Mouse (Mus musculus) left cerebral cortex, adult 8-10 months (tissue): ENCODE data around the gene Hsd17b7. TPM values are rescaled to one million over a fixed set of nuclear protein-coding genes. Genes with fewer than 3 reads are reported as not detected.
"Not testable (repeated sequence)": the region's sequence is repeated elsewhere in the genome, so short reads cannot be mapped to it uniquely, and the experiment has no call there.

Experiments
- DNase-seq, 2 experiments: peaks; one replicate each; pipeline ENCODE4 v3.0.0; 2022; ENCODE audit warnings: low spot score in 2 of 2
- total RNA-seq, 4 experiments: library from RNA; stranded (reverse); gene quantifications; 2 replicates each; pipeline ENCODE4 v1.2.4; 2022

Hsd17b7 gene
- total RNA-seq = 10 to 100 TPM; 15.9 to 19.6 (median 19.0) TPM

- peak; percentile 92 to 99 for DNase-seq
These were observed at the start of gene Hsd17b7 for GRCm38 (mm10) chr1:169968792-169969515. TSS of gene Hsd17b7 (minus strand) at chr1:169969241.

- no peak for DNase-seq
These were observed 45.7 kb upstream of the Hsd17b7 start for GRCm38 (mm10) chr1:170014784-170015183.

- no peak for DNase-seq
These were observed 41.9 kb upstream of the Hsd17b7 start for GRCm38 (mm10) chr1:170010716-170011505.

GRCm38 (mm10) chr1:170009296-170009695, 40.3 kb upstream of the Hsd17b7 start:
- DNase-seq = no peak

- no peak for DNase-seq
These were observed 39.6 kb upstream of the Hsd17b7 start for GRCm38 (mm10) chr1:170008432-170009220.

- DNase-seq = no peak
These were observed 37.5 kb upstream of the Hsd17b7 start for GRCm38 (mm10) chr1:170006516-170006915.

- no peak for DNase-seq
These were observed 36.3 kb upstream of the Hsd17b7 start for GRCm38 (mm10) chr1:170005297-170005696.

GRCm38 (mm10) chr1:169993901-169994300, 24.9 kb upstream of the Hsd17b7 start:
- DNase-seq = not testable (repeated sequence)

GRCm38 (mm10) chr1:169986166-169986565, 17.1 kb upstream of the Hsd17b7 start:
- no peak for DNase-seq

- no peak for DNase-seq
These were observed 8.6 kb upstream of the Hsd17b7 start for GRCm38 (mm10) chr1:169977621-169978020.

GRCm38 (mm10) chr1:169971998-169972397, 3.0 kb upstream of the Hsd17b7 start:
- DNase-seq = no peak

GRCm38 (mm10) chr1:169970936-169971335, 1.9 kb upstream of the Hsd17b7 start:
- DNase-seq = no peak

- no peak for DNase-seq
These were observed 460 bp upstream of the Hsd17b7 start for GRCm38 (mm10) chr1:169969516-169969886.

- no peak for DNase-seq
These were observed 15.9 kb downstream of the Hsd17b7 start for GRCm38 (mm10) chr1:169953106-169953505.

GRCm38 (mm10) chr1:169952636-169953035, 16.4 kb downstream of the Hsd17b7 start:
- no peak for DNase-seq

GRCm38 (mm10) chr1:169951561-169951960, 17.5 kb downstream of the Hsd17b7 start:
- DNase-seq = no peak

GRCm38 (mm10) chr1:169950651-169951050, 18.4 kb downstream of the Hsd17b7 start:
- DNase-seq = no peak

- DNase-seq = no peak
These were observed 19.1 kb downstream of the Hsd17b7 start for GRCm38 (mm10) chr1:169949981-169950380.

- no peak for DNase-seq
These were observed 20.2 kb downstream of the Hsd17b7 start for GRCm38 (mm10) chr1:169948866-169949265.

GRCm38 (mm10) chr1:169948280-169948679, 20.8 kb downstream of the Hsd17b7 start:
- no peak for DNase-seq

- DNase-seq = no peak
These were observed 21.4 kb downstream of the Hsd17b7 start for GRCm38 (mm10) chr1:169947654-169948053.

- no peak for DNase-seq
These were observed 23.0 kb downstream of the Hsd17b7 start for GRCm38 (mm10) chr1:169946004-169946403.
